Mouse (Mus musculus): ENCODE data around the gene Adgrg3.

Adgrg3 gene

GRCm38 (mm10) chr8:95015866-95016265 lies 1.6 kb upstream of the Adgrg3 start:
- in situ Hi-C loops (cut with MboI; ENCODE audit: low pct_unique_long_range_greater_than_20kb in 1 of 2, low sequenced_read_pairs in 2 of 2, unreplicated experiment in 1 of 2): no loop called here

- in situ Hi-C loops (cut with MboI; ENCODE audit: low pct_unique_long_range_greater_than_20kb in 1 of 2, low sequenced_read_pairs in 2 of 2, unreplicated experiment in 1 of 2): no loop called here
Observed at GRCm38 (mm10) chr8:95016684-95017083, 808 bp upstream of the Adgrg3 start.

- in situ Hi-C loops (cut with MboI; ENCODE audit: low pct_unique_long_range_greater_than_20kb in 1 of 2, low sequenced_read_pairs in 2 of 2, unreplicated experiment in 1 of 2): no loop called here
Observed at GRCm38 (mm10) chr8:95017969-95018635, 610 bp downstream of the Adgrg3 start.

- in situ Hi-C loops (cut with MboI; ENCODE audit: low pct_unique_long_range_greater_than_20kb in 1 of 2, low sequenced_read_pairs in 2 of 2, unreplicated experiment in 1 of 2): loop anchor here in 1 of 2 experiments (10.0 kb wide), 1 partner anchor 184 kb away; the partner anchor contains the start of gene Kifc3
Observed at GRCm38 (mm10) chr8:95020293-95020777, 2.8 kb downstream of the Adgrg3 start.

- in situ Hi-C loops (cut with MboI; ENCODE audit: low pct_unique_long_range_greater_than_20kb in 1 of 2, low sequenced_read_pairs in 2 of 2, unreplicated experiment in 1 of 2): loop anchor here in 1 of 2 experiments (10.0 kb wide), 1 partner anchor 184 kb away; the partner anchor contains the start of gene Kifc3
Observed at GRCm38 (mm10) chr8:95020821-95021220, 3.3 kb downstream of the Adgrg3 start.

GRCm38 (mm10) chr8:95023201-95023600 lies 5.7 kb downstream of the Adgrg3 start:
- in situ Hi-C loops (cut with MboI; ENCODE audit: low pct_unique_long_range_greater_than_20kb in 1 of 2, low sequenced_read_pairs in 2 of 2, unreplicated experiment in 1 of 2): loop anchor here in 1 of 2 experiments (10.0 kb wide), 1 partner anchor 182 kb away; the partner anchor contains the start of gene Kifc3

GRCm38 (mm10) chr8:95024387-95024786 lies 6.9 kb downstream of the Adgrg3 start:
- in situ Hi-C loops (cut with MboI; ENCODE audit: low pct_unique_long_range_greater_than_20kb in 1 of 2, low sequenced_read_pairs in 2 of 2, unreplicated experiment in 1 of 2): loop anchor here in 1 of 2 experiments (10.0 kb wide), 1 partner anchor 180 kb away; the partner anchor contains the start of gene Kifc3

- in situ Hi-C loops (cut with MboI; ENCODE audit: low pct_unique_long_range_greater_than_20kb in 1 of 2, low sequenced_read_pairs in 2 of 2, unreplicated experiment in 1 of 2): loop anchor here in 1 of 2 experiments (10.0 kb wide), 1 partner anchor 179 kb away; the partner anchor contains the start of gene Kifc3
Observed at GRCm38 (mm10) chr8:95025421-95025820, 7.9 kb downstream of the Adgrg3 start.

GRCm38 (mm10) chr8:95028391-95028790 lies 10.9 kb downstream of the Adgrg3 start:
- in situ Hi-C loops (cut with MboI; ENCODE audit: low pct_unique_long_range_greater_than_20kb in 1 of 2, low sequenced_read_pairs in 2 of 2, unreplicated experiment in 1 of 2): loop anchor here in 1 of 2 experiments (10.0 kb wide), 1 partner anchor 176 kb away; the partner anchor contains the start of gene Kifc3

GRCm38 (mm10) chr8:95037106-95037925 lies 19.8 kb downstream of the Adgrg3 start:
- in situ Hi-C loops (cut with MboI; ENCODE audit: low pct_unique_long_range_greater_than_20kb in 1 of 2, low sequenced_read_pairs in 2 of 2, unreplicated experiment in 1 of 2): no loop called here

- in situ Hi-C loops (cut with MboI; ENCODE audit: low pct_unique_long_range_greater_than_20kb in 1 of 2, low sequenced_read_pairs in 2 of 2, unreplicated experiment in 1 of 2): no loop called here
Observed at GRCm38 (mm10) chr8:95041883-95042784, 24.6 kb downstream of the Adgrg3 start.

- in situ Hi-C loops (cut with MboI; ENCODE audit: low pct_unique_long_range_greater_than_20kb in 1 of 2, low sequenced_read_pairs in 2 of 2, unreplicated experiment in 1 of 2): no loop called here
Observed at GRCm38 (mm10) chr8:95044811-95045210, 27.3 kb downstream of the Adgrg3 start.

- in situ Hi-C loops (cut with MboI; ENCODE audit: low pct_unique_long_range_greater_than_20kb in 1 of 2, low sequenced_read_pairs in 2 of 2, unreplicated experiment in 1 of 2): no loop called here
Observed at GRCm38 (mm10) chr8:95046982-95047381, 29.5 kb downstream of the Adgrg3 start.

GRCm38 (mm10) chr8:95047884-95048680 lies 30.6 kb downstream of the Adgrg3 start:
- in situ Hi-C loops (cut with MboI; ENCODE audit: low pct_unique_long_range_greater_than_20kb in 1 of 2, low sequenced_read_pairs in 2 of 2, unreplicated experiment in 1 of 2): no loop called here

GRCm38 (mm10) chr8:95049636-95050035 lies 32.1 kb downstream of the Adgrg3 start:
- in situ Hi-C loops (cut with MboI; ENCODE audit: low pct_unique_long_range_greater_than_20kb in 1 of 2, low sequenced_read_pairs in 2 of 2, unreplicated experiment in 1 of 2): no loop called here

- in situ Hi-C loops (cut with MboI; ENCODE audit: low pct_unique_long_range_greater_than_20kb in 1 of 2, low sequenced_read_pairs in 2 of 2, unreplicated experiment in 1 of 2): no loop called here
Observed at GRCm38 (mm10) chr8:95054438-95054837, 36.9 kb downstream of the Adgrg3 start.

- in situ Hi-C loops (cut with MboI; ENCODE audit: low pct_unique_long_range_greater_than_20kb in 1 of 2, low sequenced_read_pairs in 2 of 2, unreplicated experiment in 1 of 2): no loop called here
Observed at GRCm38 (mm10) chr8:95054927-95055510, 37.5 kb downstream of the Adgrg3 start, which contains the start of gene Drc7. Gene Drc7, plus strand, starts transcription at chr8:95055103.
